Mouse (Mus musculus): Measurements from ENCODE around the gene Dnmt3a. TPM values are rescaled to one million over a fixed set of nuclear protein-coding genes. Genes with fewer than 3 reads are reported as not detected.

Gene Dnmt3a
- polyA plus RNA-seq, 1 experiment from 2014 or later, result 86.6 TPM

- peaks cover 24% of the 10 kb centered on the region for H3K4me1 ChIP-seq (replicated peaks; ENCODE audit: control insufficient read depth, insufficient read depth, low read length)
- 36% methylated on average over 3 of the region's 3 CpGs for WGBS
- no peaks in the 10 kb centered on the region for H3K36me3 ChIP-seq (ENCODE audit: control insufficient read depth, insufficient read depth)
- H3K9ac ChIP-seq (replicated peaks; ENCODE audit: low read depth, low read length), result no peak overlapping the region
- no peaks in the 10 kb centered on the region for H3K9me3 ChIP-seq (ENCODE audit: control insufficient read depth, low read length)
- H3K27ac ChIP-seq (ENCODE audit: low read length), result peak overlapping the region; percentile 32; the same call in 1 of the 2 replicates
- H3K4me2 ChIP-seq (ENCODE audit: low read length), result no peak overlapping the region
- ATAC-seq, result peak; percentile 54; the same call in 1 of the 2 replicates
- no peaks in the 10 kb centered on the region for H3K27me3 ChIP-seq (replicated peaks; ENCODE audit: control insufficient read depth, insufficient read depth, low read length)
- no peak overlapping the region for H3K4me3 ChIP-seq (replicated peaks; ENCODE audit: low read length)
These were observed 22.5 kb upstream of the Dnmt3a start for GRCm38 (mm10) chr12:3783196-3783825.

GRCm38 (mm10) chr12:3784258-3784657 is 21.5 kb upstream of the Dnmt3a start:
- no peak overlapping the region for H3K9ac ChIP-seq (replicated peaks; ENCODE audit: low read depth, low read length)
- H3K4me3 ChIP-seq (replicated peaks; ENCODE audit: low read length), result no peak overlapping the region
- no peaks in the 10 kb centered on the region for H3K9me3 ChIP-seq (ENCODE audit: control insufficient read depth, low read length)
- no peak for ATAC-seq
- H3K27me3 ChIP-seq (replicated peaks; ENCODE audit: control insufficient read depth, insufficient read depth, low read length), result no peaks in the 10 kb centered on the region
- peaks cover 27% of the 10 kb centered on the region for H3K4me1 ChIP-seq (replicated peaks; ENCODE audit: control insufficient read depth, insufficient read depth, low read length)
- no peak overlapping the region for H3K4me2 ChIP-seq (ENCODE audit: low read length)
- 61% methylated on average over 2 of the region's 2 CpGs for WGBS
- no peaks in the 10 kb centered on the region for H3K36me3 ChIP-seq (ENCODE audit: control insufficient read depth, insufficient read depth)
- no peak overlapping the region for H3K27ac ChIP-seq (ENCODE audit: low read length)

GRCm38 (mm10) chr12:3784729-3785128 is 21.1 kb upstream of the Dnmt3a start:
- H3K9me3 ChIP-seq (ENCODE audit: control insufficient read depth, low read length), result no peaks in the 10 kb centered on the region
- no peaks in the 10 kb centered on the region for H3K36me3 ChIP-seq (ENCODE audit: control insufficient read depth, insufficient read depth)
- no peak for ATAC-seq
- H3K9ac ChIP-seq (replicated peaks; ENCODE audit: low read depth, low read length), result no peak overlapping the region
- 78% methylated on average over 4 of the region's 4 CpGs for WGBS
- H3K4me2 ChIP-seq (ENCODE audit: low read length), result no peak overlapping the region
- no peaks in the 10 kb centered on the region for H3K27me3 ChIP-seq (replicated peaks; ENCODE audit: control insufficient read depth, insufficient read depth, low read length)
- no peak overlapping the region for H3K27ac ChIP-seq (ENCODE audit: low read length)
- H3K4me3 ChIP-seq (replicated peaks; ENCODE audit: low read length), result no peak overlapping the region
- peaks cover 27% of the 10 kb centered on the region for H3K4me1 ChIP-seq (replicated peaks; ENCODE audit: control insufficient read depth, insufficient read depth, low read length)

- H3K4me2 ChIP-seq (ENCODE audit: low read length), result no peak overlapping the region
- H3K9ac ChIP-seq (replicated peaks; ENCODE audit: low read depth, low read length), result no peak overlapping the region
- H3K27me3 ChIP-seq (replicated peaks; ENCODE audit: control insufficient read depth, insufficient read depth, low read length), result no peaks in the 10 kb centered on the region
- peaks cover 22% of the 10 kb centered on the region for H3K4me1 ChIP-seq (replicated peaks; ENCODE audit: control insufficient read depth, insufficient read depth, low read length)
- no peak for ATAC-seq
- WGBS, result 16% methylated on average over 3 of the region's 3 CpGs
- no peaks in the 10 kb centered on the region for H3K9me3 ChIP-seq (ENCODE audit: control insufficient read depth, low read length)
- H3K27ac ChIP-seq (ENCODE audit: low read length), result no peak overlapping the region
- no peak overlapping the region for H3K4me3 ChIP-seq (replicated peaks; ENCODE audit: low read length)
- no peaks in the 10 kb centered on the region for H3K36me3 ChIP-seq (ENCODE audit: control insufficient read depth, insufficient read depth)
These were observed 18.8 kb upstream of the Dnmt3a start for GRCm38 (mm10) chr12:3787041-3787440.

GRCm38 (mm10) chr12:3787541-3787940 is 18.3 kb upstream of the Dnmt3a start:
- Histone ChIP-seq H3K4me2 (ENCODE audit: low read length) (no peak overlapping the region), H3K9ac (replicated peaks; ENCODE audit: low read depth, low read length) (no peak overlapping the region), H3K27me3 (replicated peaks; ENCODE audit: control insufficient read depth, insufficient read depth, low read length) (no peaks in the 10 kb centered on the region), H3K9me3 (ENCODE audit: control insufficient read depth, low read length) (no peaks in the 10 kb centered on the region), H3K4me1 (replicated peaks; ENCODE audit: control insufficient read depth, insufficient read depth, low read length) (peaks cover 22% of the 10 kb centered on the region), H3K36me3 (ENCODE audit: control insufficient read depth, insufficient read depth) (no peaks in the 10 kb centered on the region), H3K4me3 (replicated peaks; ENCODE audit: low read length) (no peak overlapping the region), H3K27ac (ENCODE audit: low read length) (no peak overlapping the region)
- 71% methylated on average over 1 of the region's 1 CpGs for WGBS
- ATAC-seq, result no peak

GRCm38 (mm10) chr12:3788421-3789051 is 17.3 kb upstream of the Dnmt3a start:
- no peak overlapping the region for H3K9ac ChIP-seq (replicated peaks; ENCODE audit: low read depth, low read length)
- H3K4me1 ChIP-seq (replicated peaks; ENCODE audit: control insufficient read depth, insufficient read depth, low read length), result peaks cover 15% of the 10 kb centered on the region

GRCm38 (mm10) chr12:3789626-3790185 is 16.1 kb upstream of the Dnmt3a start:
- Histone ChIP-seq H3K4me3 (replicated peaks; ENCODE audit: low read length) (no peak overlapping the region), H3K27me3 (replicated peaks; ENCODE audit: control insufficient read depth, insufficient read depth, low read length) (no peaks in the 10 kb centered on the region), H3K9me3 (ENCODE audit: control insufficient read depth, low read length) (no peaks in the 10 kb centered on the region), H3K9ac (replicated peaks; ENCODE audit: low read depth, low read length) (no peak overlapping the region), H3K4me1 (replicated peaks; ENCODE audit: control insufficient read depth, insufficient read depth, low read length) (peaks cover 8% of the 10 kb centered on the region; the same call in 1 of the 2 replicates), H3K27ac (ENCODE audit: low read length) (no peak overlapping the region), H3K4me2 (ENCODE audit: low read length) (no peak overlapping the region), H3K36me3 (ENCODE audit: control insufficient read depth, insufficient read depth) (no peaks in the 10 kb centered on the region)
- WGBS, result 72% methylated on average over 5 of the region's 5 CpGs
- ATAC-seq, result no peak

More at GRCm38 (mm10) chr12:3788421-3789051, 17.3 kb upstream of the Dnmt3a start:
- WGBS, result 31% methylated on average over 5 of the region's 5 CpGs
- no peaks in the 10 kb centered on the region for H3K36me3 ChIP-seq (ENCODE audit: control insufficient read depth, insufficient read depth)
- no peaks in the 10 kb centered on the region for H3K27me3 ChIP-seq (replicated peaks; ENCODE audit: control insufficient read depth, insufficient read depth, low read length)
- no peaks in the 10 kb centered on the region for H3K9me3 ChIP-seq (ENCODE audit: control insufficient read depth, low read length)
- H3K4me2 ChIP-seq (ENCODE audit: low read length), result no peak overlapping the region
- H3K4me3 ChIP-seq (replicated peaks; ENCODE audit: low read length), result no peak overlapping the region
- no peak overlapping the region for H3K27ac ChIP-seq (ENCODE audit: low read length)
- ATAC-seq, result no peak

- Histone ChIP-seq H3K27me3 (replicated peaks; ENCODE audit: control insufficient read depth, insufficient read depth, low read length) (no peaks in the 10 kb centered on the region), H3K36me3 (ENCODE audit: control insufficient read depth, insufficient read depth) (no peaks in the 10 kb centered on the region), H3K4me3 (replicated peaks; ENCODE audit: low read length) (peak overlapping the region; percentile 8; the same call in 1 of the 2 replicates), H3K9me3 (ENCODE audit: control insufficient read depth, low read length) (no peaks in the 10 kb centered on the region), H3K9ac (replicated peaks; ENCODE audit: low read depth, low read length) (no peak overlapping the region), H3K4me1 (replicated peaks; ENCODE audit: control insufficient read depth, insufficient read depth, low read length) (peaks cover 8% of the 10 kb centered on the region; the same call in 1 of the 2 replicates), H3K27ac (ENCODE audit: low read length) (no peak overlapping the region), H3K4me2 (ENCODE audit: low read length) (peak overlapping the region; percentile 57)
- ATAC-seq, result no peak; the same call in 1 of the 2 replicates
- WGBS, result 58% methylated on average over 7 of the region's 7 CpGs
These were observed 14.6 kb upstream of the Dnmt3a start for GRCm38 (mm10) chr12:3791257-3791656.

- H3K27me3 ChIP-seq (replicated peaks; ENCODE audit: control insufficient read depth, insufficient read depth, low read length), result no peaks in the 10 kb centered on the region
- peak overlapping the region; percentile 41 for H3K4me3 ChIP-seq (replicated peaks; ENCODE audit: low read length)
- peak overlapping the region; percentile 54 for H3K9ac ChIP-seq (replicated peaks; ENCODE audit: low read depth, low read length)
- peak overlapping the region; percentile 57 for H3K4me2 ChIP-seq (ENCODE audit: low read length)
- peak; percentile 93 for ATAC-seq
- no peak overlapping the region for H3K27ac ChIP-seq (ENCODE audit: low read length)
- no peaks in the 10 kb centered on the region for H3K9me3 ChIP-seq (ENCODE audit: control insufficient read depth, low read length)
- peaks cover 8% of the 10 kb centered on the region; the same call in 1 of the 2 replicates for H3K4me1 ChIP-seq (replicated peaks; ENCODE audit: control insufficient read depth, insufficient read depth, low read length)
- no peaks in the 10 kb centered on the region for H3K36me3 ChIP-seq (ENCODE audit: control insufficient read depth, insufficient read depth)
- WGBS, result under 1% methylated on average over 22 of the region's 22 CpGs
These were observed 14.1 kb upstream of the Dnmt3a start for GRCm38 (mm10) chr12:3791732-3792131.

Data from forebrain, embryonic 16.5 days (tissue).